Mouse (Mus musculus) heart, embryonic 12.5 days (tissue): ENCODE data around the gene Ascc1. TPM values are rescaled to one million over a fixed set of nuclear protein-coding genes. Genes with fewer than 3 reads are reported as not detected.
A peak's percentile ranks its signal among the peaks of the same experiment; 100 is the strongest.

Experiments used
- ATAC-seq: fragments of 200-750 bp; cut with Nextera tagmentation; 2 replicates; pipeline ENCODE4 v1.8.0; 2017; ENCODE audit warnings: moderate TSS enrichment, moderate library complexity; ENCODE audit not compliant: insufficient number of reproducible peaks, low FRiP score
- H3K27ac ChIP-seq: fragments of 300-500 bp; sonication (generic); 2 replicates; pipeline ENCODE4 v1.5.1; 2016; ENCODE audit warnings: mild to moderate bottlenecking, moderate library complexity; ENCODE audit not compliant: poor library complexity, severe bottlenecking
- H3K27me3 ChIP-seq: fragments of 300-500 bp; sonication (generic); replicated peaks from 2 replicates; pipeline ENCODE4 v1.6.1; 2016; ENCODE audit warnings: mild to moderate bottlenecking, moderate library complexity
- H3K36me3 ChIP-seq: fragments of 300-500 bp; sonication (generic); 2 replicates; pipeline ENCODE4 v1.6.1; 2016; ENCODE audit warnings: mild to moderate bottlenecking, moderate library complexity
- H3K4me1 ChIP-seq: fragments of 300-500 bp; sonication (generic); replicated peaks from 2 replicates; pipeline ENCODE4 v1.6.1; 2016; ENCODE audit warnings: mild to moderate bottlenecking
- H3K4me2 ChIP-seq: fragments of 300-500 bp; sonication (generic); 2 replicates; pipeline ENCODE4 v1.6.1; 2016; ENCODE audit warnings: mild to moderate bottlenecking, moderate library complexity
- H3K4me3 ChIP-seq: fragments of 300-500 bp; sonication (generic); 2 replicates; pipeline ENCODE4 v1.5.1; 2016; ENCODE audit warnings: mild to moderate bottlenecking
- H3K9ac ChIP-seq: fragments of 300-500 bp; sonication (generic); 2 replicates; pipeline ENCODE4 v1.6.1; 2016; ENCODE audit warnings: mild to moderate bottlenecking, moderate library complexity
- H3K9me3 ChIP-seq: fragments of 300-500 bp; sonication (generic); replicated peaks from 2 replicates; pipeline ENCODE4 v1.6.1; 2016; ENCODE audit warnings: mild to moderate bottlenecking, moderate library complexity
- WGBS: fragments of 180-500 bp; shearing (Covaris S2); methylation state at CpG from one replicate; pipeline ENCODE4 v1.1.7; 2016; 5-methylcytosine and 5-hydroxymethylcytosine counted together
- polyA plus RNA-seq: library from polyadenylated mRNA; unstranded; fragments of >200 nt; fragmentation: Nextera tagmentation; extraction: Ambion mirVana; gene quantifications from 2 replicates; pipeline ENCODE4 v1.2.1, GENCODE M21; 2016

The Ascc1 gene
- polyA plus RNA-seq, 1 experiment from 2014 or later = 33.2 TPM

GRCm38 (mm10) chr10:60080171-60080570 lies 77.6 kb downstream of the Ascc1 start:
- Histone ChIP-seq H3K9ac (no peak overlapping the region), H3K27me3 (peaks cover 48% of the 10 kb centered on the region), H3K4me1 (peaks cover 56% of the 10 kb centered on the region), H3K9me3 (no peaks in the 10 kb centered on the region), H3K36me3 (no peaks in the 10 kb centered on the region), H3K27ac (peak overlapping the region; percentile 53), H3K4me3 (no peak overlapping the region), H3K4me2 (peak overlapping the region; percentile 32; the same call in 1 of the 2 replicates)
- ATAC-seq = peak; percentile 52; the same call in 1 of the 2 replicates
- 44% methylated on average over 3 of the region's 3 CpGs for WGBS

- peaks cover 58% of the 10 kb centered on the region for H3K4me1 ChIP-seq
These were observed 78.0 kb downstream of the Ascc1 start for GRCm38 (mm10) chr10:60080601-60080981.

GRCm38 (mm10) chr10:60080982-60081825 lies 78.6 kb downstream of the Ascc1 start:
- whole genome bisulfite sequencing = 52% methylated on average over 21 of the region's 21 CpGs
- Histone ChIP-seq H3K27me3 (peaks cover 40% of the 10 kb centered on the region), H3K9me3 (no peaks in the 10 kb centered on the region), H3K4me3 (no peak overlapping the region), H3K27ac (peak overlapping the region; percentile 22), H3K36me3 (no peaks in the 10 kb centered on the region), H3K9ac (no peak overlapping the region), H3K4me2 (peak overlapping the region; percentile 32; the same call in 1 of the 2 replicates), H3K4me1 (peaks cover 61% of the 10 kb centered on the region)
- no peak for ATAC-seq

More at GRCm38 (mm10) chr10:60080601-60080981, 78.0 kb downstream of the Ascc1 start:
- no peaks in the 10 kb centered on the region for H3K9me3 ChIP-seq
- no peaks in the 10 kb centered on the region for H3K36me3 ChIP-seq
- no peak overlapping the region for H3K4me3 ChIP-seq
- H3K27me3 ChIP-seq = peaks cover 45% of the 10 kb centered on the region
- H3K9ac ChIP-seq = no peak overlapping the region
- H3K27ac ChIP-seq = peak overlapping the region; percentile 22
- peak overlapping the region; percentile 32; the same call in 1 of the 2 replicates for H3K4me2 ChIP-seq
- 18% methylated on average over 5 of the region's 5 CpGs for WGBS
- peak; percentile 1; the same call in 1 of the 2 replicates for ATAC-seq

GRCm38 (mm10) chr10:60081905-60082304 lies 79.3 kb downstream of the Ascc1 start:
- H3K27ac ChIP-seq = no peak overlapping the region
- no peaks in the 10 kb centered on the region for H3K36me3 ChIP-seq
- no peaks in the 10 kb centered on the region for H3K9me3 ChIP-seq
- WGBS = 39% methylated on average over 5 of the region's 5 CpGs
- H3K4me1 ChIP-seq = peaks cover 61% of the 10 kb centered on the region
- no peak for ATAC-seq
- no peak overlapping the region for H3K4me2 ChIP-seq
- no peak overlapping the region for H3K9ac ChIP-seq
- no peak overlapping the region for H3K4me3 ChIP-seq
- peaks cover 36% of the 10 kb centered on the region for H3K27me3 ChIP-seq

- Histone ChIP-seq H3K4me1 (peaks cover 41% of the 10 kb centered on the region), H3K9ac (no peak overlapping the region), H3K27me3 (peaks cover 53% of the 10 kb centered on the region), H3K9me3 (no peaks in the 10 kb centered on the region), H3K36me3 (no peaks in the 10 kb centered on the region), H3K4me2 (no peak overlapping the region), H3K27ac (no peak overlapping the region), H3K4me3 (no peak overlapping the region)
- ATAC-seq = no peak
- WGBS = 90% methylated on average over 4 of the region's 4 CpGs
These were observed 81.5 kb downstream of the Ascc1 start for GRCm38 (mm10) chr10:60084065-60084464.

GRCm38 (mm10) chr10:60092311-60092710 lies 89.7 kb downstream of the Ascc1 start:
- Histone ChIP-seq H3K4me2 (no peak overlapping the region), H3K4me1 (no peaks in the 10 kb centered on the region), H3K27me3 (peaks cover 90% of the 10 kb centered on the region), H3K4me3 (no peak overlapping the region), H3K9ac (no peak overlapping the region), H3K36me3 (0 out of 2 replicates have a peak, but pooled peaks cover 3% of the 10 kb centered on the region), H3K9me3 (no peaks in the 10 kb centered on the region), H3K27ac (no peak overlapping the region)
- no peak for ATAC-seq
- WGBS = 76% methylated on average over 2 of the region's 2 CpGs

GRCm38 (mm10) chr10:60093751-60094150 lies 91.1 kb downstream of the Ascc1 start:
- Histone ChIP-seq H3K9ac (no peak overlapping the region), H3K4me3 (no peak overlapping the region), H3K4me2 (no peak overlapping the region), H3K27me3 (peaks cover 80% of the 10 kb centered on the region), H3K36me3 (peaks cover 13% of the 10 kb centered on the region; the same call in 1 of the 2 replicates), H3K4me1 (no peaks in the 10 kb centered on the region), H3K9me3 (no peaks in the 10 kb centered on the region), H3K27ac (no peak overlapping the region)
- no peak for ATAC-seq
- 78% methylated on average over 2 of the region's 2 CpGs for WGBS

GRCm38 (mm10) chr10:60095558-60095957 lies 93.0 kb downstream of the Ascc1 start:
- Histone ChIP-seq H3K4me3 (no peak overlapping the region), H3K4me1 (no peaks in the 10 kb centered on the region), H3K9me3 (no peaks in the 10 kb centered on the region), H3K36me3 (peaks cover 25% of the 10 kb centered on the region; the same call in 1 of the 2 replicates), H3K27ac (no peak overlapping the region), H3K4me2 (no peak overlapping the region), H3K9ac (no peak overlapping the region), H3K27me3 (peaks cover 77% of the 10 kb centered on the region)
- WGBS = 88% methylated on average over 2 of the region's 2 CpGs
- ATAC-seq = no peak

GRCm38 (mm10) chr10:60096302-60096701 lies 93.7 kb downstream of the Ascc1 start:
- no peak for ATAC-seq
- H3K36me3 ChIP-seq = peaks cover 25% of the 10 kb centered on the region; the same call in 1 of the 2 replicates
- H3K4me2 ChIP-seq = no peak overlapping the region
- H3K27me3 ChIP-seq = peaks cover 71% of the 10 kb centered on the region
- 78% methylated on average over 1 of the region's 1 CpGs for WGBS
- no peaks in the 10 kb centered on the region for H3K4me1 ChIP-seq
- no peaks in the 10 kb centered on the region for H3K9me3 ChIP-seq
- no peak overlapping the region for H3K4me3 ChIP-seq
- no peak overlapping the region for H3K9ac ChIP-seq
- H3K27ac ChIP-seq = no peak overlapping the region

- no peak overlapping the region for H3K27ac ChIP-seq
- H3K9me3 ChIP-seq = no peaks in the 10 kb centered on the region
- H3K27me3 ChIP-seq = peaks cover 69% of the 10 kb centered on the region
These were observed 94.5 kb downstream of the Ascc1 start for GRCm38 (mm10) chr10:60097146-60097545.

GRCm38 (mm10) chr10:60097774-60098173 lies 95.2 kb downstream of the Ascc1 start:
- no peak overlapping the region for H3K9ac ChIP-seq
- 77% methylated on average over 5 of the region's 5 CpGs for WGBS
- no peaks in the 10 kb centered on the region for H3K4me1 ChIP-seq
- peaks cover 65% of the 10 kb centered on the region for H3K27me3 ChIP-seq
- H3K4me3 ChIP-seq = no peak overlapping the region
- H3K9me3 ChIP-seq = no peaks in the 10 kb centered on the region
- no peak for ATAC-seq
- no peak overlapping the region for H3K4me2 ChIP-seq
- peaks cover 25% of the 10 kb centered on the region; the same call in 1 of the 2 replicates for H3K36me3 ChIP-seq
- no peak overlapping the region for H3K27ac ChIP-seq

More at GRCm38 (mm10) chr10:60097146-60097545, 94.5 kb downstream of the Ascc1 start:
- H3K36me3 ChIP-seq = peaks cover 25% of the 10 kb centered on the region; the same call in 1 of the 2 replicates
- 85% methylated on average over 9 of the region's 9 CpGs for WGBS
- H3K4me1 ChIP-seq = no peaks in the 10 kb centered on the region
- no peak overlapping the region for H3K9ac ChIP-seq
- H3K4me2 ChIP-seq = no peak overlapping the region
- no peak for ATAC-seq
- H3K4me3 ChIP-seq = no peak overlapping the region
